Comparison of ENCODE assay signal across 27 mouse cellular contexts in genomic region chr14:31397353-31397752, GRCm38 (mm10). TPM values are rescaled to one million over a fixed set of nuclear protein-coding genes. Genes with fewer than 3 reads are reported as not detected.
DNase-seq lines count a peak whose midpoint lies in the region; ATAC-seq and TF ChIP-seq lines count a peak whose summit lies in the region.
"Had no signal": no experiment of that assay in that cellular context is flagged by ENCODE, and none has a peak within 500 bp of the region (broad histone marks: within the 10 kb centered on the region; RNA-seq: fewer than 3 reads in every experiment).

No protein-coding gene starts in this region.

- dilution Hi-C loops in CH12.LX (cut with MboI; ENCODE audit: extremely low pct_ligation_motif_present, extremely low pct_unique_long_range_greater_than_20kb, low sequenced_read_pairs), result no loop called here

- no peak for TF ChIP-seq EP300 in CH12.LX (IDR thresholded peaks at IDR 0.05; ENCODE audit: low read length)

- H3K9ac ChIP-seq in heart, embryonic 16.5 days (ENCODE audit: low read length), result peak overlapping the region; percentile 25; the same call in 1 of the 2 replicates
- H3K9ac ChIP-seq in CH12.LX (ENCODE audit: insufficient read depth, low read depth), result no peak overlapping the region
- H3K9ac ChIP-seq in midbrain, embryonic 11.5 days (ENCODE audit: low read length), result no peak overlapping the region
- H3K9ac ChIP-seq: embryonic facial prominence, embryonic 12.5 days; hindbrain, embryonic 12.5 days; midbrain, embryonic 15.5 days had no signal

- H3K9me3 ChIP-seq in heart, embryonic 16.5 days (replicated peaks; ENCODE audit: control insufficient read depth, low read length), result peaks cover 5% of the 10 kb centered on the region; the same call in 1 of the 2 replicates
- H3K9me3 ChIP-seq in CH12.LX (replicated peaks; ENCODE audit: low read length), result peaks cover 16% of the 10 kb centered on the region
- H3K9me3 ChIP-seq in midbrain, embryonic 11.5 days (ENCODE audit: control insufficient read depth, low read length), result no peaks in the 10 kb centered on the region; the same call in 1 of the 2 replicates
- H3K9me3 ChIP-seq: embryonic facial prominence, embryonic 12.5 days; hindbrain, embryonic 12.5 days; midbrain, embryonic 15.5 days had no signal

- no peaks in the 10 kb centered on the region for H3K27me3 ChIP-seq in heart, embryonic 16.5 days (ENCODE audit: control insufficient read depth, insufficient read depth, low read length)
- H3K27me3 ChIP-seq in CH12.LX (replicated peaks), result no peaks in the 10 kb centered on the region
- no peaks in the 10 kb centered on the region for H3K27me3 ChIP-seq in midbrain, embryonic 11.5 days (ENCODE audit: control insufficient read depth, insufficient read depth, low read length)
- H3K27me3 ChIP-seq: embryonic facial prominence, embryonic 12.5 days; hindbrain, embryonic 12.5 days; midbrain, embryonic 15.5 days had no signal

- TF ChIP-seq CTCF in gastrocnemius, adult 2 months (IDR thresholded peaks at IDR 0.05), result no peak
- TF ChIP-seq CTCF in left cerebral cortex, adult 2 months (IDR thresholded peaks at IDR 0.05), result no peak
- TF ChIP-seq CTCF in CH12.LX (conservative IDR thresholded peaks at IDR 0.05 in 1 of 2, IDR thresholded peaks at IDR 0.05 in 1 of 2; ENCODE audit: low read depth in 2 of 2, low read length in 2 of 2), result no peak

- intact Hi-C loops in gastrocnemius, adult 2 months (cut with DNase I), result no loop called here
- intact Hi-C loops in left cerebral cortex, adult 2 months (cut with DNase I), result no loop called here
- intact Hi-C loops in left cerebral cortex, postnatal 14 days (cut with DNase I), result no loop called here

- 71% methylated on average over 12 of the region's 12 CpGs for WGBS in heart, embryonic 16.5 days
- WGBS in midbrain, embryonic 11.5 days, result 84% methylated on average over 12 of the region's 12 CpGs

- no peaks in the 10 kb centered on the region for H3K36me3 ChIP-seq in heart, embryonic 16.5 days (ENCODE audit: control insufficient read depth, insufficient read depth)
- peaks cover 60 to 100% of the 10 kb centered on the region in 2 experiments for H3K36me3 ChIP-seq in CH12.LX (replicated peaks in 1 of 2; ENCODE audit: control insufficient read depth in 1 of 2, insufficient read depth in 1 of 2, low read length in 1 of 2)
- H3K36me3 ChIP-seq in midbrain, embryonic 11.5 days (ENCODE audit: control insufficient read depth, insufficient read depth, low read length), result no peaks in the 10 kb centered on the region
- H3K36me3 ChIP-seq: G1E had no signal

- DNase-seq in gastrocnemius, adult 2 months, result no peak
- no peak for DNase-seq in gastrocnemius, postnatal 4 days (ENCODE audit: low spot score in 2 of 2)
- no peak for DNase-seq in heart, postnatal 4 days
- no peak for DNase-seq in left cerebral cortex, adult 2 months (ENCODE audit: extremely low spot score in 1 of 2, low spot score in 2 of 2)
- DNase-seq in left cerebral cortex, postnatal 14 days (ENCODE audit: low spot score in 2 of 2), result no peak
- DNase-seq in CH12.LX (ENCODE audit: extremely low read depth), result no peak
- no peak for DNase-seq in midbrain, embryonic 11.5 days (ENCODE audit: low spot score, missing footprints)
- DNase-seq: cerebellum, adult 11 months; gastrocnemius, postnatal 36 days; layer of hippocampus, postnatal 36 days; left cerebral cortex, postnatal 4 days; lung, adult 18-20 months; right cerebral cortex, postnatal 14 days; spleen, adult 18-20 months; thymus, adult 18-20 months; thymus, postnatal 4 days had no signal

- TF ChIP-seq POLR2A in CH12.LX (IDR thresholded peaks at IDR 0.05; ENCODE audit: low read depth, low read length), result no peak

- no peak for ATAC-seq in heart, embryonic 16.5 days (replicated peaks; ENCODE audit: extremely low read depth, insufficient read depth, low FRiP score)
- no peak for ATAC-seq in midbrain, embryonic 11.5 days (ENCODE audit: low FRiP score)
- ATAC-seq: activated CD4-positive, CD25-positive, alpha-beta regulatory T cell, adult 4 months; forebrain, embryonic 14.5 days; inflammation-experienced regulatory T-cells, adult 6 months; midbrain, embryonic 15.5 days had no signal

- peak overlapping the region; percentile 11; the same call in 1 of the 2 replicates for H3K4me2 ChIP-seq in heart, embryonic 16.5 days (ENCODE audit: low read depth, low read length)
- no peak overlapping the region for H3K4me2 ChIP-seq in CH12.LX (ENCODE audit: insufficient read depth, low read depth, poor library complexity, severe bottlenecking)
- H3K4me2 ChIP-seq in midbrain, embryonic 11.5 days, result no peak overlapping the region
- H3K4me2 ChIP-seq: embryonic facial prominence, embryonic 12.5 days; hindbrain, embryonic 12.5 days; midbrain, embryonic 15.5 days had no signal

- H3K4me1 ChIP-seq in heart, embryonic 16.5 days (ENCODE audit: control insufficient read depth, insufficient read depth, low read length), result peaks cover 59% of the 10 kb centered on the region
- peaks cover 48 to 92% of the 10 kb centered on the region in 2 experiments for H3K4me1 ChIP-seq in CH12.LX (ENCODE audit: control insufficient read depth in 1 of 2, insufficient read depth in 2 of 2)
- no peaks in the 10 kb centered on the region for H3K4me1 ChIP-seq in midbrain, embryonic 11.5 days (ENCODE audit: control insufficient read depth, insufficient read depth, low read length)
- H3K4me1 ChIP-seq: midbrain, embryonic 15.5 days had no signal

- in situ Hi-C loops in CH12.LX (cut with MboI; ENCODE audit: low pct_ligation_motif_present, low pct_unique_long_range_greater_than_20kb, low sequenced_read_pairs), result no loop called here

- no peak for TF ChIP-seq RAD21 in CH12.LX (IDR thresholded peaks at IDR 0.05; ENCODE audit: low read depth, low read length)

- H3K79me2 ChIP-seq in CH12.LX (replicated peaks; ENCODE audit: control insufficient read depth, extremely low read depth, insufficient read depth, poor library complexity, severe bottlenecking), result peaks cover 37% of the 10 kb centered on the region

- H3K27ac ChIP-seq in gastrocnemius, adult 2 months, result peak overlapping the region; percentile 70
- peak overlapping the region; percentile 79 for H3K27ac ChIP-seq in heart, embryonic 16.5 days (ENCODE audit: low read length)
- H3K27ac ChIP-seq in left cerebral cortex, adult 2 months, result peak overlapping the region; percentile 53
- peak overlapping the region; percentile 76 for H3K27ac ChIP-seq in CH12.LX (ENCODE audit: insufficient read depth, low read depth)
- H3K27ac ChIP-seq in midbrain, embryonic 11.5 days (ENCODE audit: low read depth, low read length), result no peak overlapping the region
- H3K27ac ChIP-seq: embryonic facial prominence, embryonic 12.5 days; hindbrain, embryonic 12.5 days; midbrain, embryonic 15.5 days had no signal

- no peak overlapping the region; the same call in 1 of the 2 replicates for H3K4me3 ChIP-seq in gastrocnemius, adult 2 months
- H3K4me3 ChIP-seq in heart, embryonic 16.5 days (ENCODE audit: low read length), result no peak overlapping the region
- H3K4me3 ChIP-seq in left cerebral cortex, adult 2 months, result no peak overlapping the region
- H3K4me3 ChIP-seq in CH12.LX (replicated peaks in 1 of 3; ENCODE audit: low read depth in 2 of 3, low read length in 2 of 3, poor library complexity in 1 of 3), result no peak overlapping the region
- H3K4me3 ChIP-seq in midbrain, embryonic 11.5 days (ENCODE audit: low read depth, low read length), result no peak overlapping the region
- H3K4me3 ChIP-seq: embryonic facial prominence, embryonic 12.5 days; erythroblast, embryonic 14.5 days; hindbrain, embryonic 12.5 days; megakaryocyte, embryonic 14.5 days; midbrain, embryonic 15.5 days; myocyte had no signal

TF ChIP-seq in CH12.LX, 34 proteins besides CTCF, POLR2A, EP300 and RAD21:
- TF ChIP-seq ZC3H11A (IDR thresholded peaks at IDR 0.05; ENCODE audit: low read depth, low read length) (no peak), GABPA (IDR thresholded peaks at IDR 0.05; ENCODE audit: insufficient replicate concordance, low read depth, low read length) (no peak), TBP (conservative IDR thresholded peaks at IDR 0.05; ENCODE audit: low read depth, low read length) (no peak), ZMIZ1 (IDR thresholded peaks at IDR 0.05; ENCODE audit: low read depth, low read length) (no peak), E2F4 (IDR thresholded peaks at IDR 0.05; ENCODE audit: insufficient replicate concordance, low read depth, low read length) (no peak), KAT2A (IDR thresholded peaks at IDR 0.05; ENCODE audit: insufficient replicate concordance, low read length) (no peak)

RNA-seq across cellular contexts. Expression of gene Sh3bp5, which starts 38.5 kb away (rescaled TPM):
- 10 to 100 TPM; 55.1 to 58.5 TPM for total RNA-seq in gastrocnemius, adult 2 months (2021)
- total RNA-seq in gastrocnemius, postnatal 4 days (2021), result 10 to 100 TPM; 79.8 to 93.9 TPM
- polyA plus RNA-seq in heart, embryonic 16.5 days (2015; fragmentation: Nextera tagmentation; extraction: Ambion mirVana), result 25.8 and 26.4 TPM in 2 replicates
- 10 to 100 TPM; 78.7 to 80.1 TPM for total RNA-seq in heart, postnatal 4 days (2021)
- 10 to 100 TPM; 63.5 to 65.4 TPM for total RNA-seq in left cerebral cortex, adult 2 months (2021)
- 10 to 100 TPM; 73.5 to 73.9 TPM for total RNA-seq in left cerebral cortex, postnatal 14 days (2021)
- 50.2 and 64.6 TPM in 2 replicates for total RNA-seq in CH12.LX (2012; rRNA removed)
- total RNA-seq in CH12.LX (2014; rRNA removed), result 53.0 and 57.4 TPM in 2 replicates
- 158 and 164 TPM in 2 replicates for polyA plus RNA-seq in CH12.LX (2012; ENCODE audit: insufficient read length, low read depth)
- polyA plus RNA-seq in midbrain, embryonic 11.5 days (2014; fragmentation: Nextera tagmentation; extraction: Ambion mirVana), result 15.3 and 15.8 TPM in 2 replicates
